Mouse (Mus musculus) neural tube, embryonic 14.5 days (tissue): ENCODE results near the gene Aco1. TPM values are rescaled to one million over a fixed set of nuclear protein-coding genes. Genes with fewer than 3 reads are reported as not detected.

Experiments
- ATAC-seq: fragments of 200-750 bp; cut with Nextera tagmentation; 2 replicates; pipeline ENCODE4 v1.8.0; 2017; ENCODE audit warnings: low read depth, mild to moderate bottlenecking, moderate TSS enrichment, moderate library complexity
- H3K27ac ChIP-seq: fragments of 300-500 bp; sonication (generic); 2 replicates; pipeline ENCODE4 v1.5.1; 2014; ENCODE audit warnings: low read depth, mild to moderate bottlenecking, control low read depth, low read length, moderate library complexity, mixed read lengths
- H3K27me3 ChIP-seq: fragments of 300-500 bp; sonication (generic); 2 replicates; pipeline ENCODE4 v1.6.1; 2014; ENCODE audit warnings: low read length; ENCODE audit not compliant: control insufficient read depth, insufficient read depth
- H3K36me3 ChIP-seq: fragments of 300-500 bp; sonication (generic); 2 replicates; pipeline ENCODE4 v1.6.1; 2014; ENCODE audit warnings: low read length, mixed read lengths; ENCODE audit not compliant: control insufficient read depth, insufficient read depth
- H3K4me1 ChIP-seq: fragments of 300-500 bp; sonication (generic); 2 replicates; pipeline ENCODE4 v1.6.1; 2014; ENCODE audit warnings: low read length; ENCODE audit not compliant: control insufficient read depth, insufficient read depth
- H3K4me2 ChIP-seq: fragments of 300-500 bp; sonication (generic); 2 replicates; pipeline ENCODE4 v1.6.1; 2014; ENCODE audit warnings: mild to moderate bottlenecking, low read depth, low read length, control low read depth
- H3K4me3 ChIP-seq: fragments of 300-500 bp; sonication (generic); 2 replicates; pipeline ENCODE4 v1.5.1; 2014; ENCODE audit warnings: low read depth, low read length, control low read depth, mixed read lengths
- H3K9ac ChIP-seq: fragments of 300-500 bp; sonication (generic); replicated peaks from 2 replicates; pipeline ENCODE4 v1.6.1; 2014; ENCODE audit warnings: low read depth, mild to moderate bottlenecking, control low read depth, low read length, mixed read lengths
- H3K9me3 ChIP-seq: fragments of 300-500 bp; sonication (generic); 2 replicates; pipeline ENCODE4 v1.6.1; 2016; ENCODE audit warnings: low read length; ENCODE audit not compliant: control insufficient read depth
- WGBS: fragments of 180-500 bp; shearing (Covaris S2); extraction: QIAGEN DNeasy Blood & Tissue Kit; methylation state at CpG from one replicate; pipeline ENCODE4 v1.1.7; 2014; 5-methylcytosine and 5-hydroxymethylcytosine counted together
- polyA plus RNA-seq: library from polyadenylated mRNA; unstranded; fragments of >200 nt; fragmentation: Nextera tagmentation; extraction: Ambion mirVana; gene quantifications from 2 replicates; pipeline ENCODE4 v1.2.1, GENCODE M21; 2014

The Aco1 gene
- polyA plus RNA-seq, 1 experiment from 2014 or later, result 41.8 TPM

DNA sequence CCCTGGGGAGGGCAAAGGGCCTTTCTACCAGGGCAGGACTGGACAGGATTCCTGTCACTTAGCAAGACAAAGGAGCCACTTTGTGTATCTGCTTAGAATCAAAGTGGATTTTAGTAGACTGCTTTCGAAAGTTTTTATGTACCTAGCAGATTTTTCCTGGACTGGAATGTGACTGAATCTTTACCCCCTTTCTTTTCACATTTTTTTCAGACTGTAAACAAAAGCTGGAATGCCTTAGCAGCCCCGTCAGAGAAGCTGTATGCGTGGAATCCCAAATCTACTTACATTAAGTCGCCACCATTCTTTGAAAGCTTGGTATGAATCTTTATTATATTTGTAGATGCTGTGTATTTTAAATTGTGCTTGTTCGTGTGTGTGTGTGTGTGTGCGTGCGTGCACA, 45.1 kb downstream of the Aco1 start:
- no peak for ATAC-seq
- H3K4me3 ChIP-seq, result no peak overlapping the region
- H3K27ac ChIP-seq, result no peak overlapping the region
- no peaks in the 10 kb centered on the region for H3K4me1 ChIP-seq
- WGBS, result 93% methylated on average over 7 of the region's 7 CpGs
- no peak overlapping the region for H3K9ac ChIP-seq
- H3K36me3 ChIP-seq, result peaks cover 56% of the 10 kb centered on the region
- no peaks in the 10 kb centered on the region for H3K9me3 ChIP-seq
- no peak overlapping the region for H3K4me2 ChIP-seq
- no peaks in the 10 kb centered on the region for H3K27me3 ChIP-seq

- ATAC-seq, result no peak
- Histone ChIP-seq H3K9ac (no peak overlapping the region), H3K4me1 (no peaks in the 10 kb centered on the region), H3K4me3 (no peak overlapping the region), H3K27me3 (no peaks in the 10 kb centered on the region), H3K4me2 (no peak overlapping the region), H3K27ac (no peak overlapping the region), H3K9me3 (no peaks in the 10 kb centered on the region), H3K36me3 (peaks cover 50% of the 10 kb centered on the region)
- WGBS, result 81% methylated on average over 2 of the region's 2 CpGs
Measured at GRCm38 (mm10) chr4:40192246-40192645, 49.4 kb downstream of the Aco1 start.

- Histone ChIP-seq H3K36me3 (peaks cover 52% of the 10 kb centered on the region), H3K4me2 (no peak overlapping the region), H3K4me3 (no peak overlapping the region), H3K4me1 (no peaks in the 10 kb centered on the region), H3K27ac (no peak overlapping the region), H3K9ac (no peak overlapping the region), H3K27me3 (no peaks in the 10 kb centered on the region), H3K9me3 (no peaks in the 10 kb centered on the region)
- WGBS, result 78% methylated on average over 9 of the region's 9 CpGs
- ATAC-seq, result no peak
Measured at GRCm38 (mm10) chr4:40193461-40193860, 50.6 kb downstream of the Aco1 start.

- ATAC-seq, result no peak
- 91% methylated on average over 2 of the region's 2 CpGs for WGBS
- peaks cover 45% of the 10 kb centered on the region for H3K36me3 ChIP-seq
Measured at GRCm38 (mm10) chr4:40195336-40195735, 52.5 kb downstream of the Aco1 start.

DNA sequence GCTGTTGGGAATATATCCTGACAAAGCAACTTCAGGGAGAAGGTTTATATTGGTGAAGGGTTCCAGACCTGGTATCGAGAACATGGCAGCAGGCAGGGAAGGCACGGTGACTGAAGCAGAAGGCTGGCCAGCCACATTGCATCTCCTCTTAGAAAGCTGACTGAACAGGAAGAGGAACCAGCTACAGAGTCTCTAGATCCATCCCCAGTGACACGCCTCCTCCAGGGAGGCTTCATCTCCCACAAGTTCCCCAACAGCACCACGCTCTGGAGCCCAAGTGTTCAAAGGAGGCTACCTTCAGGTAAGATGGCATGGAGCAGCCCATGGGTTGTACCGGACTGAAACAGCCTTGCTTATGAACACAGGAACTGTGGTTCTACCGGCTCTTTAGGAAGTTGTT, 59.3 kb downstream of the Aco1 start:
- no peaks in the 10 kb centered on the region for H3K27me3 ChIP-seq
- H3K4me3 ChIP-seq, result no peak overlapping the region
- no peak overlapping the region for H3K27ac ChIP-seq
- 95% methylated on average over 6 of the region's 6 CpGs for WGBS
- ATAC-seq, result no peak
- no peaks in the 10 kb centered on the region for H3K4me1 ChIP-seq
- H3K9ac ChIP-seq, result no peak overlapping the region
- peaks cover 18% of the 10 kb centered on the region for H3K36me3 ChIP-seq
- no peaks in the 10 kb centered on the region for H3K9me3 ChIP-seq
- H3K4me2 ChIP-seq, result no peak overlapping the region

More at GRCm38 (mm10) chr4:40195336-40195735, 52.5 kb downstream of the Aco1 start:
- no peak overlapping the region for H3K27ac ChIP-seq
- no peaks in the 10 kb centered on the region for H3K9me3 ChIP-seq
- H3K27me3 ChIP-seq, result no peaks in the 10 kb centered on the region
- H3K4me3 ChIP-seq, result no peak overlapping the region
- no peak overlapping the region for H3K4me2 ChIP-seq
- H3K9ac ChIP-seq, result no peak overlapping the region
- H3K4me1 ChIP-seq, result no peaks in the 10 kb centered on the region

DNA sequence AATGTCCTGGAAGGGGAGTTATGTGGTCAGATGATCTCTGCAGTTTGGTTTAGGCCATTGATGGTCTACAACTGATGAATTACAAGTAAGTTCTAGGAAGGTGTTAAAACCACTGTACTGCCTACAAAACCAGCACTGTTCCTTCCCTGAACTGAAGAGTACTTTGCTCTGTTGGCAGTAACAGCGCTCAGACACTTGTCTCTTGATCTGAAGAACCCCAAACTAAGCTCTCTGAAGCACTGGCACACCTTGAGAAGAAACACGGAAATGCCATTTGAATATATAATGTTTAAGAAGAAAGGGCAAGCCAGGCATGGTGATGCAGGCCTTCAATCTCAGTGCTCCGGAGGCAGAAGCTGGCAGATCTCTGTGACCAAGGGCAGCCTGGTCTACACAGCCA, 61.5 kb downstream of the Aco1 start:
- Histone ChIP-seq H3K4me1 (no peaks in the 10 kb centered on the region), H3K9ac (no peak overlapping the region), H3K36me3 (0 out of 2 replicates have a peak, but pooled peaks cover 4% of the 10 kb centered on the region), H3K27ac (no peak overlapping the region), H3K4me2 (no peak overlapping the region), H3K27me3 (no peaks in the 10 kb centered on the region), H3K4me3 (no peak overlapping the region), H3K9me3 (no peaks in the 10 kb centered on the region)
- ATAC-seq, result no peak
- WGBS, result 96% methylated on average over 3 of the region's 3 CpGs

GRCm38 (mm10) chr4:40205231-40205903, 62.5 kb downstream of the Aco1 start:
- 94% methylated on average over 22 of the region's 22 CpGs for WGBS
- Histone ChIP-seq H3K27me3 (no peaks in the 10 kb centered on the region), H3K9ac (no peak overlapping the region), H3K27ac (no peak overlapping the region), H3K4me2 (no peak overlapping the region), H3K36me3 (0 out of 2 replicates have a peak, but pooled peaks cover 4% of the 10 kb centered on the region), H3K9me3 (no peaks in the 10 kb centered on the region), H3K4me3 (no peak overlapping the region), H3K4me1 (no peaks in the 10 kb centered on the region)
- no peak for ATAC-seq

DNA sequence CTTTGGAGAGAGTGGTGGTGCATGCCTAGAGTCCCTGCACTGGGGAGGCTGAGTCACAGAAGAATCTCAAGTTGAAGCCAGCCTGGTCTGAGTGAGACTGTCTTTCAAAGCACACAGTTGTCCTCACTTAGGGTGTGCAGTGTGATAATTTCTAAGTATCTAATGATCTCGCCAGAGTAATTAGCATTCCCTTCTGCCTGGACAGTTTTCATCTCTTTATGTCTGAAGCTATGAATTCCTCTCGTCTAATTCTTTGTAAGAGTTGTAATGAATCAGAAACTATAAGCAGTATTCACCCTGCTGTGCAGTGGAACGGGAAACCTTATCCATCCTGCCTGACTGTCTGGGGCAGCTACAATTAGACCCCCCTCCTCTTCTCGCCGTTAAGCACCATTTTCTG, 64.8 kb downstream of the Aco1 start:
- Histone ChIP-seq H3K4me1 (no peaks in the 10 kb centered on the region), H3K9ac (no peak overlapping the region), H3K4me2 (no peak overlapping the region), H3K27ac (no peak overlapping the region), H3K27me3 (no peaks in the 10 kb centered on the region), H3K9me3 (no peaks in the 10 kb centered on the region), H3K36me3 (no peaks in the 10 kb centered on the region), H3K4me3 (no peak overlapping the region)
- 62% methylated on average over 5 of the region's 5 CpGs for WGBS
- ATAC-seq, result no peak

DNA sequence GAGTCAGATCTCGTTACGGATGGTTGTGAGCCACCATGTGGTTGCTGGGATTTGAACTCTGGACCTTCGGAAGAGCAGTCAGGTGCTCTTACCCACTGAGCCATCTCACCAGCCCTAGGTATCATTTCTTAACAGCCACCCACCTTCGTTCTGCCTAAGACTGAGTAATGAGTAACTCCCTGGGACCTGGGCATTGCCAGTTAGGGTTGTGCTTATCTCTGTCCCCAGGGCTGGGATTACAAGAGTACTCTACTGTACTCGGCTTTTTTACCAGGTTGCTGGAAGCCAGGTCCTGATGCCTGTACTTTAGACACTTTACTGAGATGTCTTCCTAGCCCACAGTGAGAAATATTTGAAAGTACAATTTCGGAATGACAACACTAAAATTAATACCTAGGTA, 69.3 kb downstream of the Aco1 start:
- H3K4me3 ChIP-seq, result no peak overlapping the region
- no peak overlapping the region for H3K27ac ChIP-seq
- 97% methylated on average over 4 of the region's 6 CpGs for WGBS
- H3K36me3 ChIP-seq, result no peaks in the 10 kb centered on the region
- ATAC-seq, result no peak
- H3K4me1 ChIP-seq, result no peaks in the 10 kb centered on the region
- H3K9ac ChIP-seq, result no peak overlapping the region
- H3K4me2 ChIP-seq, result no peak overlapping the region
- H3K27me3 ChIP-seq, result no peaks in the 10 kb centered on the region
- no peaks in the 10 kb centered on the region for H3K9me3 ChIP-seq
